Mouse (Mus musculus): ENCODE data around the gene Defa17.
"Not testable (repeated sequence)": the region's sequence is repeated elsewhere in the genome, so short reads cannot be mapped to it uniquely, and the experiment has no call there.

Gene Defa17

DNA sequence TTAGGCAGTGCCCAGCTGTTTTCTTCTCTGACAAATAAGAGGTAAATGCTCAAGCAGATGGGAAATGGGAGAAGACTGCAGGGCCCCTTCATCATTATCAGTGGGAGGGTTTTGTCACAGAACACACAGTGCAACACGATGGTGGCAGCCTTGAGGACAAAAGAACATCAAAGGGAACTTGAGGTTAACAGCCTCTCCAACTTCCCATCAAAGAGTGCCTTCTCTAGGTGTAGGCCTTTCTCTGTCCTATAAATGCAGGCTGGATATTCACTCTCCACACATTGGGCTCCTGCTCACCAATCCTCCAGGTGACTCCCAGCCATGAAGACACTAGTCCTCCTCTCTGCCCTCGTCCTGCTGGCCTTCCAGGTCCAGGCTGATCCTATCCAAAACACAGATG lies at the start of gene Defa17:
Gene Defa17 (plus strand): TSS at position 301 of the 400 bp plus-strand sequence.
- DNase-seq (ENCODE audit: low read depth, low spot score): not testable (repeated sequence)

DNA sequence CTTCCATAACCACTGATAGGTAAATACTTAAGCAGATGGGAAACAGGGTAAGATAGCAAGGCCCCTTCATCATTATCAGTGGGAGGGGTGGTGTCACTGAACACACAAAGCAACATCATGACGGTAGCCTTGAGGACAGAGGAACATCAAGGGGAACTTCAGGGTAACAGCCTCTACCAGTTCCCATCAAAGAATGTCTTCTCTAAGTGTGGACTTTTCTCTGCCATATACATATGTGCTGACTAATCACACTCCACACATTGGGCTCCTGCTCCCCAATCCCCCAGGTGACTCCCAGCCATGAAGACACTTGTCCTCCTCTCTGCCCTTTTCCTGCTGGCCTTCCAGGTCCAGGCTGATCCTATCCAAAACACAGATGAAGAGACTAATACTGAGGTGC lies 37.7 kb upstream of the Defa17 start, which contains the start of gene Defa26:
Gene Defa26 (plus strand): TSS at position 301 of the 400 bp plus-strand sequence.
- DNase-seq (ENCODE audit: low read depth, low spot score): not testable (repeated sequence)

DNA sequence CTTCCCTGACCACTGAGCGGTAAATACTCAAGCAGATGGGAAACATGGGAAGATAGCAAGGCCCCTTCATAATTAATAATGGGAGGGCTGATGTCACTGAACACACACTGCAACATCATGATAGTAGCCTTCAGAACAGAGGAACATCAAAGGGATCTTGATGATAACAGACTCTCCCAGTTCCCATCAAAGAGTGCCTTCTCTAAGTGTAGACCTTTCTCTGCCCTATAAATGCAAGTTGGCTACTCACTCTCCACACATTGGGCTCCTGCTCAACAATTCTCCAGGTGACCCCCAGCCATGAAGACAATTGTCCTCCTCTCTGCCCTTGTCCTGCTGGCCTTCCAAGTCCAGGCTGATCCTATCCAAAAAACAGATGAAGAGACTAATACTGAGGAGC lies 9.9 kb downstream of the Defa17 start, which contains the start of gene Defa34:
Gene Defa34 (plus strand): TSS at position 301 of the 400 bp plus-strand sequence.
- not testable (repeated sequence) for DNase-seq (ENCODE audit: low read depth, low spot score)

DNA sequence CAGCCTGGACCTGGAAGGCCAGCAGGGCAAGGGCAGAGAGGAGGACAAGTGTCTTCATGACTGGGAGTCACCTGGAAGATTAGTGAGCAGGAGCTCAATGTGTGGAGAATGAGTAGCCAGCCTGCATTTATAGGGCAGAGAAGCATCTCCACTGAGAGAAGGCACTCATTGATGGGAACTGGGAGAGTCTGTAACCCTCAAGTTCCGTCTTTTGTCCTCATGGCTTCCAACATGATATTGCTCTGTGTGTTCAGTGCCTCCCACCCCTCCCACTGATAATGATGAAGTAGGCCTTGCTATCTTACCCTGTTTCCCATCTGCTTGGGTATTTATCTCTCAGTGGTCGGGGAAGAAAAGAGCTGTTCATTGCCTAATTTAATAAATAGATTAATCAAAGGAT lies 48.0 kb downstream of the Defa17 start, which contains the start of gene AY761184:
Gene AY761184 (minus strand): TSS at position 101 of the 400 bp plus-strand sequence.
- not testable (repeated sequence) for DNase-seq (ENCODE audit: low read depth, low spot score)
